Mouse (Mus musculus) heart, adult 2 months (tissue): ENCODE data around the gene Myo1h. TPM values are rescaled to one million over a fixed set of nuclear protein-coding genes. Genes with fewer than 3 reads are reported as not detected.
A peak's percentile ranks its signal among the peaks of the same experiment; 100 is the strongest.

Source experiments
- DNase-seq, 2 experiments: peaks; one replicate each; pipeline ENCODE4 v3.0.0; 2021
- H3K27ac ChIP-seq: fragments of 200-600 bp; 2 replicates; pipeline ENCODE4 v1.8.1; 2022
- H3K27me3 ChIP-seq: fragments of 200-500 bp; 2 replicates; pipeline ENCODE4 v1.6.1; 2012; ENCODE audit warnings: mild to moderate bottlenecking, low read length, inconsistent platforms, mixed read lengths; ENCODE audit not compliant: control insufficient read depth, insufficient read depth
- H3K36me3 ChIP-seq: fragments of 200-500 bp; 2 replicates; pipeline ENCODE4 v1.6.1; 2012; ENCODE audit warnings: low read length, inconsistent platforms; ENCODE audit not compliant: control insufficient read depth, insufficient read depth
- H3K4me1 ChIP-seq: fragments of 200-500 bp; 2 replicates; pipeline ENCODE4 v1.6.1; 2011; ENCODE audit warnings: low read length; ENCODE audit not compliant: control insufficient read depth, insufficient read depth
- H3K4me3 ChIP-seq: fragments of 200-600 bp; 2 replicates; pipeline ENCODE4 v1.8.1; 2022
- H3K79me2 ChIP-seq: fragments of 200-500 bp; replicated peaks from 2 replicates; pipeline ENCODE4 v1.6.1; 2012; ENCODE audit warnings: mild to moderate bottlenecking, inconsistent platforms, low read length, moderate library complexity, mixed read lengths; ENCODE audit not compliant: control insufficient read depth, insufficient read depth
- H3K9ac ChIP-seq: fragments of 200-500 bp; 2 replicates; pipeline ENCODE4 v1.6.1; 2012; ENCODE audit warnings: low read depth, mild to moderate bottlenecking, control low read depth, inconsistent platforms, low read length, mixed read lengths
- CTCF ChIP-seq: fragments of 200-600 bp; IDR thresholded peaks from 2 replicates; pipeline ENCODE4 v1.8.1; 2022; ENCODE audit warnings: antibody characterized with exemption, mild to moderate bottlenecking, moderate library complexity
- EP300 ChIP-seq: fragments of 200-500 bp; IDR thresholded peaks from 2 replicates; pipeline ENCODE4 v1.6.1; 2011; ENCODE audit warnings: low read depth, low read length, control low read depth; ENCODE audit not compliant: insufficient read depth
- POLR2A ChIP-seq: fragments of 200-500 bp; IDR thresholded peaks from 2 replicates; pipeline ENCODE4 v1.6.1; 2011; ENCODE audit warnings: mild to moderate bottlenecking, low read depth, low read length, control low read depth; ENCODE audit not compliant: insufficient read depth
- WGBS: fragments of 180-500 bp; shearing (Covaris S2); methylation state at CpG from one replicate; pipeline ENCODE4 v1.1.7; 2018; 5-methylcytosine and 5-hydroxymethylcytosine counted together
- intact Hi-C: fragments of 180-260 bp; cut with DNase I; formaldehyde crosslinking; loops from one replicate; pipeline ENCODE4 v1.15.1; 2025
- polyA plus RNA-seq: library from polyadenylated mRNA; depleted of rRNA; stranded (reverse); fragments of >200 nt; gene quantifications from 2 replicates; pipeline ENCODE4 v1.2.3, GENCODE M21; 2012
- total RNA-seq, 2 experiments: library from RNA; stranded (reverse); gene quantifications; 2 replicates each; pipeline ENCODE4 v1.2.3; 2021

Gene Myo1h
- total and polyA plus RNA-seq, 3 experiments = 0.39 to 0.47 TPM; not detected in 1

DNA sequence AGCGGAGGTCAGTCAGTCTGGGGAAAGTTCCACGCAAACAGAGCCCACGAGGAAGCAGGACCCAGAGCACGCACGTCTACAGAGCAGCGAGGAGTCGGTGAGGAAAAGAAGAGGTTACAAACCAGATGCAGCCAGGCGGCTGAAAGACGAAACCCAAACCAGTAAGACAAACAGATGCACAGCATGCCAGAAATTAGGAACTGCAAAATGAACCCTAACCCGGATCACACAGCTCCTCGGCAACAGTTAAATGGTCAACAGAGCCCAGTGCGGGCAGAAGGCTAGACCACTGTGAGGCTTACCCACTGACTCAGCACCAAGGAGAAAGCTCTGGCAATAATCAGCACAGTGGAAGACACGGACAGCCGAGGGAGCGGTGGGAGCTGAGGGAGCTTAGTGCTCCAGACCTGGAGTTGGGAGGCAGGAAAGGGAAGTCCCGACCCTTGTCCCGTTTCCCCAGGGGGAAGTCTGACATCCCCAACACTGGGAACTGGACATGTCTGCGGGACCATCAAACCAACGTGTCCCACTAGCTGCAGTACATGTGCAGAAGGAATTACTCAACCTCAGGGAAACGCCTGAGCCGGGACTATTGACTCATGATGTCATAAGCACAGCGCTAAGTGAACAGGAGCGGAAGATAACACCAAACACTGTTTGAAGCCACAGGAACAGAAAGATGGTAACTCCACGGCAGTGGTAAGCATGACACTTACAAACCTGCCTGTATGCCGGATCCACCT is 82.9 kb downstream of the Myo1h start:
- intact Hi-C loops = loop anchor here (10.0 kb wide), 1 partner anchor 197 kb away; no protein-coding TSS in a partner anchor
- TF ChIP-seq POLR2A (no peak), EP300 (0 out of 2 replicates have a peak, but pooled peaks have one; percentile 38)
- H3K4me1 ChIP-seq = peaks cover 47% of the 10 kb centered on the region
- DNase-seq = peak in 1 of 2 experiments; percentile 43
- H3K79me2 ChIP-seq = no peaks in the 10 kb centered on the region; the same call in none of the 2 replicates
- no peak overlapping the region; the same call in 1 of the 2 replicates for H3K4me3 ChIP-seq
- H3K27ac ChIP-seq = peak overlapping the region; percentile 79
- no peaks in the 10 kb centered on the region for H3K27me3 ChIP-seq
- 41% methylated on average over 25 of the region's 25 CpGs for WGBS
- peaks cover 9% of the 10 kb centered on the region for H3K36me3 ChIP-seq
- no peak overlapping the region for H3K9ac ChIP-seq

DNA sequence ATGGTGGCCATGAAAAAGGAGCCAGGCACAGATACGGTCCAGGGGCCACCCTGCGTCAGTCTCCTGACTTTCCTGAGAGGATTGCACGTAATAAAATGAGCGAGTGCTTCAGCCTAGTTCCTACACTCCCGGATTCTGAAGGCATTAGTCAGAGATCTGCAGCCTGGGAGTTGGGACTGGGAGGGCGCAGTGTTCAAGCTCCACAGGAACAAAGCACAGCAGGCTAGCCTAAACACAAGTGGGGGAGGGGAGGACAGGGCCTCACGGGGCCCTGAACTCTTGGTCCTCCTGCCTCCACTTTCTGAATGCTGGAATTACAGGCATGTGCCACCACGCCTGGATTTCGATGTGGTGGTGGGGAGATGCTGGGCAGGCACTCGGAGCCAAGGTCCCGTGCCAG is 83.6 kb downstream of the Myo1h start:
- no peak for TF ChIP-seq CTCF
- TF ChIP-seq POLR2A = no peak
- TF ChIP-seq EP300 = no peak
- Histone ChIP-seq H3K27me3 (no peaks in the 10 kb centered on the region), H3K9ac (no peak overlapping the region), H3K79me2 (no peaks in the 10 kb centered on the region; the same call in none of the 2 replicates), H3K36me3 (peaks cover 9% of the 10 kb centered on the region), H3K4me1 (peaks cover 51% of the 10 kb centered on the region), H3K27ac (peak overlapping the region; percentile 79), H3K4me3 (no peak overlapping the region; the same call in 1 of the 2 replicates)
- DNase-seq = no peak
- 55% methylated on average over 11 of the region's 11 CpGs for WGBS
- intact Hi-C loops = loop anchor here (10.0 kb wide), 1 partner anchor 198 kb away; no protein-coding TSS in a partner anchor

DNA sequence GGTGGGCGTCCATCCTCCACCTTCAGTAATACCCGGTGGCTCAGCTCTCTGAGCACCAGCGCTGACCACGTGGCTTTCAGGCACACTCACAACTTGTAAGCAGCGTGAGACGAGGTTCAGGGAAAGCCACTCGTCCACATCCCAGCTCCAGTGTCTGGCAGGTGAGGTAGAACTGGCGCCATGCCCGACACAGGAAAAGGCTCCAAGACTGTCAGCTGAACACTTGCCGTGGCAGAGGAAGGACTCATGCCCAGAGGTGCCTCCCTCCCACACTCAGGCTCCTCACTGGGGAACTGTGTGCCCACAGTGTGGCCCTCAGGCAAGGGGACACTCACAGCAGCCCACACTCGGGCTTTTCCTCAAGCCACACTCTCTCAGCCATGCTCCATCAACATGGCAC is 84.2 kb downstream of the Myo1h start:
- no peak overlapping the region for H3K9ac ChIP-seq
- peak; percentile 66 to 70 for DNase-seq
- H3K27ac ChIP-seq = peak overlapping the region; percentile 84
- H3K4me3 ChIP-seq = peak overlapping the region; percentile 4; the same call in 1 of the 2 replicates
- intact Hi-C loops = loop anchor here (10.0 kb wide), 1 partner anchor 198 kb away; no protein-coding TSS in a partner anchor
- H3K79me2 ChIP-seq = no peaks in the 10 kb centered on the region; the same call in none of the 2 replicates
- peaks cover 9% of the 10 kb centered on the region for H3K36me3 ChIP-seq
- 45% methylated on average over 11 of the region's 11 CpGs for WGBS
- peaks cover 51% of the 10 kb centered on the region for H3K4me1 ChIP-seq
- no peaks in the 10 kb centered on the region for H3K27me3 ChIP-seq
- no peak for TF ChIP-seq EP300
- no peak for TF ChIP-seq POLR2A

DNA sequence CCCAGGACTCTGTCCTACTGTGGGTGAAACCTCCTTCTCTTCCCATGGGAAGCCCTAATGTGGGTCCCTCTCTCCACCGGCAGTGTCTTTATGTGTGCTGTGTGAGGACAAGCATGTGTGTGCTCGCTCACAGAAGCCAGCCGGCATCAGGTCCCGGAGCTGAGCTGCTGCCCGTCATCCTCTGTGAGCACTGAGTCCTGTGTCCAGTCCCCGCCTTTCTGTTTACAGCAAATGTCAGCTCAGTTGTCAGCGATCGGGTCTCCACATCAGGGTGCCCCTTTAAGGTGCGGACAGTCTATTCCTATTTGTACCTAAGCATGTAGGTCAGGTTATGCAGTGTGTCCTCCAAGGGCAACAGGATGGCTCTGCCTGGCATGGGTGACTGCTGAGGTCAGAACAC is 84.6 kb downstream of the Myo1h start:
- intact Hi-C loops = loop anchor here (10.0 kb wide), 1 partner anchor 199 kb away; no protein-coding TSS in a partner anchor
- TF ChIP-seq POLR2A = no peak
- no peak for TF ChIP-seq EP300
- TF ChIP-seq CTCF = no peak
- 80% methylated on average over 9 of the region's 9 CpGs for WGBS
- Histone ChIP-seq H3K27me3 (no peaks in the 10 kb centered on the region), H3K79me2 (no peaks in the 10 kb centered on the region; the same call in none of the 2 replicates), H3K4me3 (peak overlapping the region; percentile 4; the same call in 1 of the 2 replicates), H3K9ac (no peak overlapping the region), H3K36me3 (peaks cover 9% of the 10 kb centered on the region), H3K4me1 (peaks cover 51% of the 10 kb centered on the region), H3K27ac (peak overlapping the region; percentile 84)
- no peak for DNase-seq

DNA sequence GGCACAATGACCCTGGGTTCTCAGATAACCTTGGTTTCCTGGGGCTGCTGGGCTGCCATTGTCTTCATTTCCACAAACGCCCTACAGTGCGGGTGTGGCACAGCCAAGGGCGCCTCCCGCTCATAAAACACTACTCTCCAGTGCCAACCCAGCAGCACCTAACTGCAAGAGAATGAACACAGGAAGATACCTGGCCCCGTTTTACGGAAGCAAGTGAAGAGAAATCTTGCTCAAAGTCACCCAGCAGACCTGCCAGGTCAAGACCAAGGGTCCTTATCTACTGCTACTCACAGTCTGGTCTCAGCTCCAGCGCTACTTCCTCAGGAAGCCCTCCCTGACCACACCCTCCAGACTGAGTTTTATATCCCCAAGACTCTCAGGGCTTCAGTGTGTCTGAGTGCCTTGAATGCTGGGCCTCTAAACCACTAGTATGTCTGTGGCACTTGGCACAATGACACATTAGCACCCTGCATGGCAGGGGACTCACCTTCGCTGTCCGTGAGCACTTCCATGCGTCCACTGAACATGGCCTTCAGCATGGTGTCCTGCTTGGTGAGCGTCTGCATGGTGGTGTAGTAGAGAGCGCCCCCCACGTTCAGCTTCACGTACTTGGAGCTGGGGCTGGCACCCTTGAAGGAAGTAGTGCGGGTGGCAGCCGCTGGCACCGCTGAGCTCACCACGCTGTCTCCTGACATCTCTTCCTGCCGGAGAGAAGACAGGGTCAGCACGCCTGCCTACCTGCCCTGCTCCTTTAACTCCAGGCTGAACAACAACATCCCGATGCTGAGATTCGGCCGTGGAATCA is 85.6 kb downstream of the Myo1h start:
- peak; percentile 59 to 66 for DNase-seq
- H3K36me3 ChIP-seq = peaks cover 9% of the 10 kb centered on the region
- H3K4me1 ChIP-seq = peaks cover 51% of the 10 kb centered on the region
- H3K79me2 ChIP-seq = no peaks in the 10 kb centered on the region; the same call in none of the 2 replicates
- intact Hi-C loops = loop anchor here (10.0 kb wide), 1 partner anchor 200 kb away; no protein-coding TSS in a partner anchor
- peak overlapping the region; percentile 84 for H3K27ac ChIP-seq
- TF ChIP-seq EP300 (no peak), POLR2A (peak; percentile 52; the same call in 1 of the 2 replicates), CTCF (no peak)
- 50% methylated on average over 23 of the region's 23 CpGs for WGBS
- no peaks in the 10 kb centered on the region for H3K27me3 ChIP-seq
- peak overlapping the region; percentile 37; the same call in 1 of the 2 replicates for H3K9ac ChIP-seq
- peak overlapping the region; percentile 37 for H3K4me3 ChIP-seq
